Mouse (Mus musculus) liver, adult 2 months (tissue): ENCODE measurements at regions not wholly inside any gene's neighbourhood (a gene's known extent, or its start where the extent isn't known, plus 50 kb on each side); places are given as distances from the start of the nearest gene placed in this dataset.

Experiments
- DNase-seq: peaks from one replicate; pipeline ENCODE4 v3.0.0-alpha.2; 2011; ENCODE audit warnings: low read depth, low spot score; ENCODE audit errors: extremely low read depth
- H3K27ac ChIP-seq: fragments of 200-500 bp; replicated peaks from 2 replicates; pipeline ENCODE4 v1.5.1; 2012; ENCODE audit warnings: low read depth, mild to moderate bottlenecking, control low read depth, inconsistent platforms, low read length; ENCODE audit not compliant: insufficient read depth
- H3K27me3 ChIP-seq: fragments of 200-500 bp; 2 replicates; pipeline ENCODE4 v1.6.1; 2012; ENCODE audit warnings: mild to moderate bottlenecking, moderate library complexity, low read length, inconsistent platforms; ENCODE audit not compliant: control insufficient read depth, insufficient read depth
- H3K36me3 ChIP-seq: fragments of 200-500 bp; 2 replicates; pipeline ENCODE4 v1.6.1; 2012; ENCODE audit warnings: low read length, inconsistent platforms; ENCODE audit not compliant: control insufficient read depth, insufficient read depth
- H3K4me1 ChIP-seq: fragments of 200-500 bp; 2 replicates; pipeline ENCODE4 v1.6.1; 2011; ENCODE audit warnings: low read length; ENCODE audit not compliant: control insufficient read depth, insufficient read depth
- H3K4me3 ChIP-seq: fragments of 200-500 bp; 2 replicates; pipeline ENCODE4 v1.5.1; 2011; ENCODE audit warnings: low read depth, mild to moderate bottlenecking, control low read depth, low read length, moderate library complexity; ENCODE audit not compliant: insufficient read depth
- H3K79me2 ChIP-seq: fragments of 200-500 bp; 2 replicates; pipeline ENCODE4 v1.6.1; 2012; ENCODE audit warnings: inconsistent platforms, mild to moderate bottlenecking, low read length, moderate library complexity; ENCODE audit not compliant: control insufficient read depth, insufficient read depth
- H3K9ac ChIP-seq: fragments of 200-500 bp; 2 replicates; pipeline ENCODE4 v1.6.1; 2012; ENCODE audit warnings: low read depth, mild to moderate bottlenecking, control low read depth, inconsistent platforms, low read length
- CTCF ChIP-seq: fragments of 200-500 bp; IDR thresholded peaks from 2 replicates; pipeline ENCODE4 v1.5.1; 2011; ENCODE audit warnings: low read depth, low read length, control low read depth
- POLR2A ChIP-seq: fragments of 200-500 bp; IDR thresholded peaks from 2 replicates; pipeline ENCODE4 v1.6.1; 2011; ENCODE audit warnings: low read length, control low read depth; ENCODE audit not compliant: insufficient read depth; ENCODE audit errors: extremely low read depth
- WGBS: fragments of 180-500 bp; shearing (Covaris S2); methylation state at CpG from one replicate; pipeline ENCODE4 v1.1.7; 2018; 5-methylcytosine and 5-hydroxymethylcytosine counted together

DNA sequence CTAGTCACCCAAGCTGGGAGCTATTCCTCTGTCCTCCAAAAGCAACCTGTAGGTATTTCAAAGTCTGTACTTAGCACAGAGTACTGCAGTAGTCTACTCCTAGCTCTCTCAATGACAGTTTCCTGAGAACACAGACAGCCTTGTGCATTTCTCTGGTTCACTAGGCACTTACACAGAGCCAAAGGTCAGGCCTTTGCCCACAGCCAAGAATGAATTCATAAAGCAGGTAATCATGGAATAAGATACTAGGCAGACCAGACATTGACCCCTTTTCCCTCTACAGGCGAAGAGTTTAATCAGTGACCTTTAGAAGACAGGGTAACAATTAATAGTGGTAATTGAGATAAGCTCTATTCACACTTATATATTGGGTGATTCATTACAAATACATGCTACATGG lies 233.8 kb upstream of the Gm26657 start:
- Histone ChIP-seq H3K4me3 (no peak overlapping the region), H3K27ac (no peak overlapping the region), H3K36me3 (no peaks in the 10 kb centered on the region), H3K4me1 (no peaks in the 10 kb centered on the region), H3K27me3 (no peaks in the 10 kb centered on the region), H3K79me2 (no peaks in the 10 kb centered on the region), H3K9ac (no peak overlapping the region)
- TF ChIP-seq POLR2A = no peak
- TF ChIP-seq CTCF = no peak
- whole genome bisulfite sequencing = 67% methylated on average over 1 of the region's 1 CpGs
- no peak for DNase-seq

DNA sequence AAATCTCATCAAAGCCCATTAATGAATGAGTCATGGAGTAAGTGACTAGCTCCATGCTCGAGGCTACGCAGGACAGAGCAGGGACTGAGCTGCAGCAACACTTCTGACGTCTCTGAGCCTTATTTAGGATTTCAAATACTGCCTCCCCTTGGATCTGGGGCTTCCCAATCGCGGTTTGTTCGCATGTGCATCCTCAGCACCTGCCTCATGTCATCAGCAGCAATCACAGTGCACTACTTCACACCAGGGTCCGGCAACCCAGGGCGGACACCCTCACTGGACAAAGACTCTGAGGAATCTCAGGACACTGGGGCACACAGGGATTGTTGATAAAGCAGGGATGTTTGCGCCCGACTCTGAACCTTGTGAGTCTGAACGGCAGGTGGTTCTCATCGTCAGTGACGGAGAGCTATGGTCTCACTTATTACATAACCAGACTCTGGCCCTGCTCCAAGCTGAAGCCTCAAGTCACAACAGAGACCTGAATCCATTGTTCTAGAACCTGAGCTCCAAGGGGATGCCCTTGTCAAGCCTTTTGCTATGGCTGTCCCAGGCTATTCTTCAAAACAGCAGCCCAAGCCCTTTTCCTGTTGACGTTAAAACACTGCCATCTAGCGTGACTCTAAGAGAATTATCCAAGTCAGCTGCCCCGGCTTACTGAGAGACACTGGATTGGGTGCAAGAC lies 247.2 kb upstream of the Gm26657 start:
- H3K9ac ChIP-seq = no peak overlapping the region
- H3K27ac ChIP-seq = no peak overlapping the region
- TF ChIP-seq POLR2A (no peak), CTCF (0 out of 2 replicates have a peak, but pooled peaks have one; percentile 22)
- 47% methylated on average over 16 of the region's 16 CpGs for WGBS
- H3K4me3 ChIP-seq = no peak overlapping the region
- peak; percentile 25 for DNase-seq
- H3K79me2 ChIP-seq = no peaks in the 10 kb centered on the region
- H3K4me1 ChIP-seq = no peaks in the 10 kb centered on the region
- H3K27me3 ChIP-seq = no peaks in the 10 kb centered on the region
- no peaks in the 10 kb centered on the region for H3K36me3 ChIP-seq

DNA sequence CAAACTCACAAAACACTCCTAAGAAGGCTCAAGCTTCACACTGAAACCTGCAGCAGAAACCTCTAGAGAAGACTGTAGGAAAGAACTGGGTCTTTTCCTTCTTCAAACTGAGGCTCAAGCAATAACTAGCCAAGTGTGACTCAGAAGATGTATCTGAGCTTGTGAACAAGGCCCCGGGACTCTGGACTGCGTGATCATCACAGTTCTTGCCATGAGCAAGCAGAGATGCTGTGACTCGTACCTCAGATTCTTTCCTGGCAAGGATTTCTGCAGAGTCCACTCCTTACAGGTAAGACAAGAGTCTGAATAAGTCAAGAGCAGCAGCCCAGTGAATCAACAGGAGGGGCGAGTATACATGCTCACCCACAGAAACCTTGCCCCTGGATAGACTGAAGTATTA lies 250.5 kb upstream of the Gm26657 start:
- no peaks in the 10 kb centered on the region for H3K27me3 ChIP-seq
- H3K4me1 ChIP-seq = no peaks in the 10 kb centered on the region
- H3K36me3 ChIP-seq = no peaks in the 10 kb centered on the region
- DNase-seq = no peak
- H3K79me2 ChIP-seq = no peaks in the 10 kb centered on the region
- H3K27ac ChIP-seq = no peak overlapping the region
- WGBS = 81% methylated on average over 4 of the region's 4 CpGs
- no peak overlapping the region for H3K9ac ChIP-seq
- H3K4me3 ChIP-seq = no peak overlapping the region
- TF ChIP-seq POLR2A = no peak

DNA sequence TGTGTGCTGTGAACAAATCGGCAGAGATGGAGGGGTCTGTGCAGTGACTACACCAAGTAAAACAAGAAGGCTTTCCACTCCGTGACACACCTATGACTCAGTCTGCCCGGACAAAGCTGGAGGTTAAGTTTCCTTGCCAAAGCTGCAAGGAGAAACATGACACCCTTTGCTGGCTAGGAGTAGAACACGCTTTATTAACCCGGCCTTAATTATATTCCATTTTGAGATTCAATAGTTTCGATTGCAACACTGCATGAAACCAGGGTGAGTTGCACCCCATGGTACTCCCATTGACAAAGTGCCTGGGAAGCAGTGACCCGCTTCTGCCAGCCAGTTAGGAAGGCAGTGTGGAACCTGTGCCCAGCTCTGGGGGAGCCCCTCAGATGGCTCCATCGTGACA lies 256.2 kb upstream of the Gm26657 start:
- no peaks in the 10 kb centered on the region for H3K27me3 ChIP-seq
- H3K36me3 ChIP-seq = no peaks in the 10 kb centered on the region
- TF ChIP-seq POLR2A (no peak), CTCF (no peak)
- no peak overlapping the region for H3K4me3 ChIP-seq
- no peak overlapping the region for H3K27ac ChIP-seq
- no peaks in the 10 kb centered on the region for H3K4me1 ChIP-seq
- no peaks in the 10 kb centered on the region for H3K79me2 ChIP-seq
- WGBS = 88% methylated on average over 8 of the region's 8 CpGs
- H3K9ac ChIP-seq = no peak overlapping the region
- no peak for DNase-seq

DNA sequence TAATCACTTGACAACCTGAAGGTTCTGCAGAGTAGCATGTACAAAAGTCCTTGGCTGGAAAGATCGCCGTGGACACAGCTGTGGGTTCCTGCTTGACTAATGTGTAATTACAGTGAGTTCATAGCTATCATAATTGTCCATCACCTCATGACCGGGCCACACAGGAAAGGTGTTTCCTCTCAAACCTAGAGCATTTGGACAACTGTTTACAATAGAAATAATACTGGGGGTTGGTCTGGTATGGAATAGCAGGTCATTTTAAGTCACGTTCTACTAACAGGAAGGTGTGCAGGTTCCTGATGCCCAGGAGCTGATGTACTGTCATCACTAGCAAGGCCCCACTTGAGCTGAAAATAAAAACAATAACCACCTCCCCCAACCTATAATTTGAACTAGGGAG lies 283.1 kb upstream of the Gm26657 start:
- no peak for DNase-seq
- H3K79me2 ChIP-seq = no peaks in the 10 kb centered on the region
- H3K36me3 ChIP-seq = no peaks in the 10 kb centered on the region
- TF ChIP-seq POLR2A = no peak
- TF ChIP-seq CTCF = no peak
- no peaks in the 10 kb centered on the region for H3K4me1 ChIP-seq
- H3K27me3 ChIP-seq = 0 out of 2 replicates have a peak, but pooled peaks cover 2% of the 10 kb centered on the region
- H3K4me3 ChIP-seq = no peak overlapping the region
- H3K27ac ChIP-seq = no peak overlapping the region
- WGBS = 87% methylated on average over 4 of the region's 4 CpGs
- no peak overlapping the region for H3K9ac ChIP-seq

DNA sequence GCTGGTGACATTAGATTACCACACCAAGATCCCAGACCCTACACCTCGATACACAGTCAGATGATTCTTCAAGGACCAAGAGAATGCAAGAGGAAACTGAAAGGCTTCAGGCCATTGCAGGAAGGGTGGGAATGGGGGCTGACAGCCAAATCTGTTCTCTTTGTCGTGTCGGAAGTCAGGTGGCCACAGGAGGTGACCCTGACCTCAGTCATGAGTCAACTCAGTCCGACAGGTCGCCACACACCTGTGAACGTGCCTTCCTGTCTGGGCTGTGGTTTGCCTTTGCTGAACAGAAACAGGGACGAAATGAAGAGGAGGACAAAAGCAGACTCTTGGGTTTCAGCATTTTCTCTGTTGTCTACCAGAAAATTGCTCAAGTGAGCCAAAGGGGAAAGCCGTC lies 318.3 kb upstream of the Gm26657 start:
- Histone ChIP-seq H3K4me3 (no peak overlapping the region), H3K36me3 (no peaks in the 10 kb centered on the region), H3K4me1 (no peaks in the 10 kb centered on the region), H3K27me3 (no peaks in the 10 kb centered on the region), H3K79me2 (no peaks in the 10 kb centered on the region; the same call in 1 of the 2 replicates), H3K27ac (no peak overlapping the region), H3K9ac (no peak overlapping the region)
- no peak for TF ChIP-seq POLR2A
- TF ChIP-seq CTCF = no peak
- DNase-seq = no peak
- 33% methylated on average over 8 of the region's 8 CpGs for WGBS
